Mouse (Mus musculus) heart, embryonic 13.5 days (tissue): ENCODE measurements around the gene Ubald2. TPM values are rescaled to one million over a fixed set of nuclear protein-coding genes. Genes with fewer than 3 reads are reported as not detected.
A peak's percentile ranks its signal among the peaks of the same experiment; 100 is the strongest.
"Not testable (repeated sequence)": the region's sequence is repeated elsewhere in the genome, so short reads cannot be mapped to it uniquely, and the experiment has no call there.

Experiments
- ATAC-seq: fragments of 200-750 bp; cut with Nextera tagmentation; 2 replicates; pipeline ENCODE4 v1.8.0; 2017; ENCODE audit warnings: moderate TSS enrichment; ENCODE audit not compliant: insufficient number of reproducible peaks, low FRiP score, low TSS enrichment; ENCODE audit errors: extremely low read depth
- H3K27ac ChIP-seq: fragments of 300-500 bp; sonication (generic); replicated peaks from 2 replicates; pipeline ENCODE4 v1.5.1; 2015; ENCODE audit warnings: moderate library complexity, mild to moderate bottlenecking, inconsistent platforms
- H3K27me3 ChIP-seq: fragments of 300-500 bp; sonication (generic); replicated peaks from 2 replicates; pipeline ENCODE4 v1.6.1; 2015; ENCODE audit warnings: mild to moderate bottlenecking, inconsistent platforms
- H3K36me3 ChIP-seq: fragments of 300-500 bp; sonication (generic); 2 replicates; pipeline ENCODE4 v1.6.1; 2015; ENCODE audit warnings: mild to moderate bottlenecking, inconsistent platforms
- H3K4me1 ChIP-seq: fragments of 300-500 bp; sonication (generic); 2 replicates; pipeline ENCODE4 v1.6.1; 2015; ENCODE audit warnings: inconsistent platforms
- H3K4me2 ChIP-seq: fragments of 300-500 bp; sonication (generic); 2 replicates; pipeline ENCODE4 v1.6.1; 2015; ENCODE audit warnings: inconsistent platforms, mild to moderate bottlenecking, moderate library complexity
- H3K4me3 ChIP-seq: fragments of 300-500 bp; sonication (generic); 2 replicates; pipeline ENCODE4 v1.5.1; 2015; ENCODE audit warnings: moderate library complexity, mild to moderate bottlenecking, inconsistent platforms
- H3K9ac ChIP-seq: fragments of 300-500 bp; sonication (generic); 2 replicates; pipeline ENCODE4 v1.6.1; 2015; ENCODE audit warnings: inconsistent platforms, mild to moderate bottlenecking, moderate library complexity
- H3K9me3 ChIP-seq: fragments of 300-500 bp; sonication (generic); 2 replicates; pipeline ENCODE4 v1.6.1; 2016; ENCODE audit warnings: inconsistent platforms
- WGBS: fragments of 180-500 bp; shearing (Covaris S2); methylation state at CpG from one replicate; pipeline ENCODE4 v1.1.7; 2015; ENCODE audit warnings: mixed read lengths; 5-methylcytosine and 5-hydroxymethylcytosine counted together
- polyA plus RNA-seq: library from polyadenylated mRNA; unstranded; fragments of >200 nt; fragmentation: Nextera tagmentation; extraction: Ambion mirVana; gene quantifications from 2 replicates; pipeline ENCODE4 v1.2.1, GENCODE M21; 2015

The Ubald2 gene
- polyA plus RNA-seq, 1 experiment from 2014 or later: 32.3 TPM

GRCm38 (mm10) chr11:116416196-116416943 lies 17.5 kb upstream of the Ubald2 start:
- Histone ChIP-seq H3K27me3 (peaks cover 10% of the 10 kb centered on the region; the same call in 1 of the 2 replicates), H3K4me3 (no peak overlapping the region), H3K9me3 (no peaks in the 10 kb centered on the region), H3K9ac (peak overlapping the region; percentile 21; the same call in 1 of the 2 replicates), H3K4me1 (peaks cover 29% of the 10 kb centered on the region), H3K27ac (peak overlapping the region; percentile 26), H3K36me3 (no peaks in the 10 kb centered on the region), H3K4me2 (no peak overlapping the region)
- WGBS: 51% methylated on average over 6 of the region's 6 CpGs
- ATAC-seq: no peak

GRCm38 (mm10) chr11:116417054-116417453 lies 16.8 kb upstream of the Ubald2 start:
- H3K27me3 ChIP-seq: peaks cover 4% of the 10 kb centered on the region; the same call in 1 of the 2 replicates
- H3K4me1 ChIP-seq: peaks cover 23% of the 10 kb centered on the region
- no peak overlapping the region for H3K27ac ChIP-seq
- no peaks in the 10 kb centered on the region for H3K9me3 ChIP-seq
- H3K4me2 ChIP-seq: no peak overlapping the region
- no peak for ATAC-seq
- WGBS: 77% methylated on average over 5 of the region's 5 CpGs
- H3K9ac ChIP-seq: no peak overlapping the region
- no peaks in the 10 kb centered on the region for H3K36me3 ChIP-seq
- H3K4me3 ChIP-seq: no peak overlapping the region

- no peak overlapping the region for H3K4me2 ChIP-seq
- no peak overlapping the region for H3K4me3 ChIP-seq
- H3K9me3 ChIP-seq: no peaks in the 10 kb centered on the region
- no peaks in the 10 kb centered on the region for H3K36me3 ChIP-seq
- H3K27ac ChIP-seq: peak overlapping the region; percentile 38
- 9% methylated on average over 2 of the region's 2 CpGs for WGBS
- H3K4me1 ChIP-seq: peaks cover 17% of the 10 kb centered on the region
- H3K27me3 ChIP-seq: peaks cover 4% of the 10 kb centered on the region; the same call in 1 of the 2 replicates
- H3K9ac ChIP-seq: peak overlapping the region; percentile 15; the same call in 1 of the 2 replicates
- ATAC-seq: no peak
Observed at GRCm38 (mm10) chr11:116418194-116418840, 15.6 kb upstream of the Ubald2 start.

- Histone ChIP-seq H3K4me3 (no peak overlapping the region), H3K9ac (peak overlapping the region; percentile 15; the same call in 1 of the 2 replicates), H3K27me3 (peaks cover 4% of the 10 kb centered on the region; the same call in 1 of the 2 replicates), H3K9me3 (no peaks in the 10 kb centered on the region), H3K36me3 (no peaks in the 10 kb centered on the region), H3K27ac (peak overlapping the region; percentile 38), H3K4me2 (no peak overlapping the region), H3K4me1 (peaks cover 17% of the 10 kb centered on the region)
- no peak for ATAC-seq
- WGBS: 77% methylated on average over 6 of the region's 6 CpGs
Observed at GRCm38 (mm10) chr11:116418841-116419462, 14.9 kb upstream of the Ubald2 start.

GRCm38 (mm10) chr11:116421102-116421501 lies 12.8 kb upstream of the Ubald2 start:
- H3K9me3 ChIP-seq: no peaks in the 10 kb centered on the region
- whole genome bisulfite sequencing: 70% methylated on average over 6 of the region's 6 CpGs
- no peak overlapping the region for H3K4me2 ChIP-seq
- no peaks in the 10 kb centered on the region for H3K36me3 ChIP-seq
- no peak overlapping the region for H3K4me3 ChIP-seq
- H3K27me3 ChIP-seq: no peaks in the 10 kb centered on the region
- H3K4me1 ChIP-seq: peaks cover 28% of the 10 kb centered on the region
- H3K27ac ChIP-seq: no peak overlapping the region
- H3K9ac ChIP-seq: no peak overlapping the region
- ATAC-seq: no peak

- no peaks in the 10 kb centered on the region for H3K9me3 ChIP-seq
- no peaks in the 10 kb centered on the region for H3K27me3 ChIP-seq
- no peak overlapping the region for H3K9ac ChIP-seq
- H3K4me1 ChIP-seq: peaks cover 22% of the 10 kb centered on the region
- no peak overlapping the region for H3K4me3 ChIP-seq
- no peak for ATAC-seq
- H3K27ac ChIP-seq: no peak overlapping the region
- H3K4me2 ChIP-seq: no peak overlapping the region
- WGBS: 70% methylated on average over 2 of the region's 2 CpGs
- no peaks in the 10 kb centered on the region for H3K36me3 ChIP-seq
Observed at GRCm38 (mm10) chr11:116422562-116422961, 11.3 kb upstream of the Ubald2 start.

- no peak for ATAC-seq
- Histone ChIP-seq H3K9ac (no peak overlapping the region), H3K9me3 (no peaks in the 10 kb centered on the region), H3K4me3 (no peak overlapping the region), H3K4me2 (no peak overlapping the region), H3K36me3 (no peaks in the 10 kb centered on the region), H3K27me3 (no peaks in the 10 kb centered on the region), H3K27ac (no peak overlapping the region), H3K4me1 (peaks cover 21% of the 10 kb centered on the region)
- 78% methylated on average over 6 of the region's 6 CpGs for WGBS
Observed at GRCm38 (mm10) chr11:116423214-116423613, 10.7 kb upstream of the Ubald2 start.

- H3K27me3 ChIP-seq: no peaks in the 10 kb centered on the region
- H3K4me1 ChIP-seq: peaks cover 19% of the 10 kb centered on the region
- no peak for ATAC-seq
- H3K36me3 ChIP-seq: no peaks in the 10 kb centered on the region
- peak overlapping the region; percentile 48 for H3K27ac ChIP-seq
- 69% methylated on average over 10 of the region's 10 CpGs for WGBS
- no peaks in the 10 kb centered on the region for H3K9me3 ChIP-seq
- H3K4me3 ChIP-seq: no peak overlapping the region
- H3K9ac ChIP-seq: 0 out of 2 replicates have a peak overlapping the region, but pooled peaks have one; percentile 28
- H3K4me2 ChIP-seq: no peak overlapping the region
Observed at GRCm38 (mm10) chr11:116423782-116424620, 9.9 kb upstream of the Ubald2 start.

GRCm38 (mm10) chr11:116424621-116425407 lies 9.1 kb upstream of the Ubald2 start:
- Histone ChIP-seq H3K9ac (no peak overlapping the region), H3K4me3 (no peak overlapping the region), H3K4me1 (peaks cover 26% of the 10 kb centered on the region), H3K9me3 (no peaks in the 10 kb centered on the region), H3K27ac (peak overlapping the region; percentile 48; the same call in 1 of the 2 replicates), H3K36me3 (no peaks in the 10 kb centered on the region), H3K4me2 (no peak overlapping the region), H3K27me3 (no peaks in the 10 kb centered on the region)
- 37% methylated on average over 8 of the region's 8 CpGs for WGBS
- ATAC-seq: no peak

GRCm38 (mm10) chr11:116426328-116426727 lies 7.6 kb upstream of the Ubald2 start:
- 82% methylated on average over 11 of the region's 11 CpGs for WGBS
- ATAC-seq, H3K4me2 ChIP-seq: not testable (repeated sequence)

More at GRCm38 (mm10) chr11:116426328-116426727, 7.6 kb upstream of the Ubald2 start:
- peaks cover 38% of the 10 kb centered on the region for H3K4me1 ChIP-seq
- H3K27me3 ChIP-seq, H3K36me3 ChIP-seq, H3K9me3 ChIP-seq, H3K9ac ChIP-seq, H3K27ac ChIP-seq, H3K4me3 ChIP-seq: not testable (repeated sequence)
